Mouse (Mus musculus) bone marrow, adult 2 months (tissue): Measurements from ENCODE around the gene Cers3.

Experiments
- CTCF ChIP-seq: fragments of 200-500 bp; IDR thresholded peaks from 2 replicates; pipeline ENCODE4 v1.5.1; 2011; ENCODE audit warnings: low read length, control low read depth; ENCODE audit not compliant: control insufficient read depth, insufficient read depth
- POLR2A ChIP-seq: fragments of 200-500 bp; IDR thresholded peaks from 2 replicates; pipeline ENCODE4 v1.6.1; 2011; ENCODE audit warnings: low read depth, mild to moderate bottlenecking, control low read depth, low read length, borderline replicate concordance; ENCODE audit not compliant: control insufficient read depth

DNA sequence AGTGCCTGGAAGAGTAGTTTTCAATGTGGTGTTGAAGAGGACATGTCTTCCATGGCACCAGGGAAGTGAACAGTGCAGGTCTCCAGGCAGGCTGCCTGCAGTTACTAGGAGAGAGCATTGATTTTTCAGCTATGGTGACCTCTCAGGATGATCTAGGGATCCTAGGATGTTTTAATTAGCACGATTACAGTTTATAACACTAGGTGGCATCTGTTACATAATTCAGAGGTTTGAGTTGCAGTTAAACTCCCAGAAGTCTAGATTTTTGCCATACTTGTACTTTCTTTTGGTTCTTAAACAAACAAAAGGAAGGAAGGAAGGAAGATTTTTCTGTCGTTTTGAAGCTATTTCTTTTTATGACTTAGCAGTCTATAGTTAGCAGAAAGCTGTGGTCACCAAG is 32.1 kb upstream of the Cers3 start:
- TF ChIP-seq CTCF (no peak), POLR2A (no peak)
